Mouse (Mus musculus) heart, postnatal 36 days (tissue): ENCODE data around the gene Nbea. TPM values are rescaled to one million over a fixed set of nuclear protein-coding genes. Genes with fewer than 3 reads are reported as not detected.
"Not testable (repeated sequence)": the region's sequence is repeated elsewhere in the genome, so short reads cannot be mapped to it uniquely, and the experiment has no call there.

Source experiments
- DNase-seq, 2 experiments: peaks; one replicate each; pipeline ENCODE4 v3.0.0; 2021 to 2022
- intact Hi-C: fragments of 180-260 bp; cut with DNase I; formaldehyde crosslinking; loops from one replicate; pipeline ENCODE4 v1.15.1; 2025
- total RNA-seq, 2 experiments: library from RNA; stranded (reverse); gene quantifications; 2 replicates each; pipeline ENCODE4 v1.2.3; 2021

The Nbea gene
- total RNA-seq, 2 experiments from 2014 or later, result 14.3 to 14.7 TPM

DNA sequence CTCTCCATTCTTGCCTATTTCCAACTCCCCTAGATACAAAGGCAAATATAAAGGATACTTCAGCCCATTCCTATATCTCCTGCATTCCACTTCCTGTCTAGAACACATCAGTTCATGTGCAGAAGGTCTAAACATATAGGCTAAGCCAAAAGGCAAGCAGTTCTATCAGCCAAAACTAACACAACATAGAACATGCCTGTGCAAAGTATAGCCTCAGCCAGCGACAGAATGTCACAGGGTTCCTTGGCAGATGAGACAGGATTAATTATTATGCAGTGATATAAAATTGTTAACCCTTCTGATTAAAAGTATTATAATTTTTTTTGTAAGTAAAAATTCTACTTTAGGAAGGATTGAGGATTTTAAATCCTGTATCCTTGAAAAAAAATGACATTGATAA, 140.4 kb downstream of the Nbea start:
- DNase-seq, result no peak
- intact Hi-C loops, result no loop called here

DNA sequence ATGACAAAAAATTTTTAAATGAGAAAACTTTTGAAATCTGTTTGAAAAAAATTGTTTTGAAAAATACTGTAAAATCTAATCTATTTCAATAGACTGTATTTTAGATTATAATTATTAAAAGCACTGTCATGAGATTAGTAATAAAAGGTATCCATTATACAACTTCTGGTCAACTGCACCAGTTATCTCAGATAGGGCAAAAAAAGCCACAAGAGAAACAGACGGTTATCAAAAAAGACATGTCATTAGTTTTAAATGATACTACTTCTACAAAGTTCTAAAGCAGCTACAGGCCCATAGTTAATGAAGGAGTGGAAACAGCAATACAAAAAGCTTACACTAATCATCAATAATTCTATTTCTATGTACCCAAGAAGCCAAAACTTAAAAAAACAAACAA, 144.0 kb downstream of the Nbea start:
- intact Hi-C loops, result no loop called here
- no peak for DNase-seq

DNA sequence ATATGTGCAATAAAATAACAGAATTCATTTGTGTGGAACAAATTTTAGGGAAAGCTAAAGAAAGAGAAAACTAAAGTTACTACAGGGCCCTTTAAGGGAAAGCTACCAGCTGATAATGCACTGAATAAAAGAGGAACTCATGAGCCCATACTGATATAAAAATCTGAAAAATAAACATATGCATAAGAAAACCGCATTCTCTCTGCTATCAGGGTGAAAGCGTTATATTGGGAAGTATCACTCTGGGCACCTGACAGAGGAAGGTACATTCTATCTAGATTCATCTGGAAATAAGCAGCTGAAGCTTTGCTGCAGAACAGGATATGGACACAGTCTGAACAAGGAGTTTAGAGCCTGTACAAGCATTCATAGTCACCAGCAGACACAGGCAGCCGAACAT, 148.9 kb downstream of the Nbea start:
- intact Hi-C loops, result no loop called here

DNA sequence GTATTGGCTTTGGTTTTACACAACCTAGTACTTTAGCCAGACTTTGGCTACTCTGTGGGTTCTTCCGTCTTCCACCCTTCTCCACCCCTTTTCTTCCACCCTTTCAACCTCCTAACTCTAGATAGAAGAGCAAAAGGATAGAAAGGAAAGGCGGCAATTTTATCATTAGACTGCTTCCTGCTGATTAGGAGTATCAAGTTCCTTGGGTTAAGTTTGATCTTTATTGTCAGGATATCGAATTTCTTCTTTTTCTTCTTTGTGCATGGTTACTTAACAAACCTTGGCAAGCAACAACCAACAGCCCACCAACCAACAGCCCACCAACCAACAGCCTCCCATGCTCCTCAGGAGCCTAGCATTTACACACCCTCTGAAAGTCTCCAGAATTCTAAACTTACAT, 165.0 kb downstream of the Nbea start:
- intact Hi-C loops, result no loop called here
- no peak for DNase-seq

More for the DNA sequence above, 148.9 kb downstream of the Nbea start:
- no peak for DNase-seq

DNA sequence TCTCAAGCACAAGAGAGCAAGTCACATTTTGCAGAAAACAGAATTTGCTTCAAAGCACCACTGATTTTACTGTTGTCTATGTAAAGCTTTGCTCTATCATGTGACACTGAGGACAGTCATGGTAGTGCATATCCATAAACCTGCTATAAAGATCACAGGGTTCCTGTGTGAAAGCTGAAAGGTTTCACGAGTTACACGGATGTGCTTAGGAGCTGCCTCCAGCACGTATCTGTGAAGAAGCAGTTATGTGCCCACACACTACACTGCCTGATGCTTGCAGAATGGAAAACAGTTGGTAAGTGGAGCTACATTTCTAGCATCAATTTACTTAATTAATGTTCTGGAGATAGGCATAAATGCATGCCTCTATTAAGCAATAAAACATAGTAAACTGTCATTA, 172.4 kb downstream of the Nbea start:
- intact Hi-C loops, result no loop called here
- DNase-seq, result no peak

DNA sequence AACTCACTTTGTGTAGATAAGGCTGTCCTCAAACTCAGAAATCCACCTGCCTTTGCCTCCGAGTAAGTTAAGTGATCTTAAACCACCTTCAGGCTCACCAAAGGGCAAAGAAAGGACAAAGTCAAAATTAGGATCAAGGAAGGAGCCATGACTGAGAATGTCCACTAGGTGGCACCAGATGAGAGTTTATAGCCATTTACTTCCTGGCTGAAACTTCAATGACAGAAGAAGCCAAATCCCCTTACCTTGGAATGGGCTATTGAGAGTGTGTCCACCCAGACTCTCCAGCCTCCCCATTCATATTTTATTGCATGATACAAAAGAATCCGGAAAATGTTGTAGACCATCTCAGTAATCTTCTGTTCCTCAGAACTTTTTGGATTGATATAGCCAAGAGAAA, 175.5 kb downstream of the Nbea start:
- peak; percentile 15 to 35 for DNase-seq
- intact Hi-C loops, result loop anchor here (2.0 to 10.0 kb wide), 3 partner anchors 633 to 1197 kb away; no protein-coding TSS in a partner anchor

DNA sequence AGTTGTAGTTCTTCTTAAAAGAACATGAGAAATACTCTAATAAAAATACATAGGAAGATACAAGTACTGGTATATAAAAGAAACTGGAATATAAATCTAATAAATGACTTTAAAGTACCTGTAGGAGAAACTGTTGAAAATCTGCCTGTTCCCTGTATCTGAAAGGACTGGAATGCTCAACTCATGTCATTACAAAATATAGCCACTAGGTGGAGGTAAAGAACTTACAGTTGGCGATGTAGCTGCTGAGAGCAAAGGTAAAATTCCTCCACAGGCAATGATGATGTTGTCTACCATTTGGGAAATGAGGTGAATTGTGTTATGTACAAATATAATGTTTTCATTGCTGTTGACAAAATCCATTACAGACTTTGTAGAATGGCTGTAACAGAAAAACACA, 183.2 kb downstream of the Nbea start:
- no peak for DNase-seq
- intact Hi-C loops, result loop anchor here (2.0 to 10.0 kb wide), 2 partner anchors 479 to 625 kb away; no protein-coding TSS in a partner anchor

DNA sequence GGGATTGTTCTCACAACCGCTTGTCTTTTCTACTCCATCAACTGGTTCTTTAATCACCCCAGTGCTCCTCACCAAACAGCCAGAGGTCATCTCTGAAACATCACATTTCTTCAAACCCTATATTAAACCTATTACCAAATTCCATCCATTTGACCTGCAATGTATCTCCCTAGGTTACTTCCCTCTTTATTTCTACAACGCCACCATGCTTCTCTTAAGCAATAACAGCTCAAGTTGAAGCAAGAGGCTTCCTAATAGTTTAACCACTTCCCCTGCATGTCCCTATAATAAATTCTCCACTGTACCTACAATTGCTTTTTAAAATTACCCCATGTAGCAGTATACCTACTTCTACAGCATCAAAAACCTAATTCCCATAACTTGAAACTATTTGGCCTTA, 205.1 kb downstream of the Nbea start:
- DNase-seq, result no peak
- intact Hi-C loops, result no loop called here

DNA sequence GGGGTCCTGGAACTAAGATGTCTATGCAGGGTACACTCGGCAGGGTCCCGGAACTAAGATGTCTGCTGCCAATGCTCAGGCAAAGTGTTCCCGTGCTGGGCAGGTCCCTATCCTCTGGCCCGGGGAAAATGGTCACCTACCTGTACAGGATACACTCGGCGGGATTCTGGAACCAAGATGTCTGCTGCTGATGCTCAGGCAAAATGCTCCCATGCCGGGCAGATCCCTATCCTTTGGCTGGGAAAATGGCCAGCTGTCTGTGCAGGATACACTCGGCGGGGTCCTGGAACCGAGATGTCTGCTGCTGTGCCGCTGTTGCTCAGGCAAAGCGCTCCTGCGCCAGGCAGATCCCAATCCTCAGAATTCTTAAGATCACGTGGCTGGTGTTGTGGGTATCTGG, 206.5 kb downstream of the Nbea start:
- DNase-seq, intact Hi-C loops: not testable (repeated sequence)

DNA sequence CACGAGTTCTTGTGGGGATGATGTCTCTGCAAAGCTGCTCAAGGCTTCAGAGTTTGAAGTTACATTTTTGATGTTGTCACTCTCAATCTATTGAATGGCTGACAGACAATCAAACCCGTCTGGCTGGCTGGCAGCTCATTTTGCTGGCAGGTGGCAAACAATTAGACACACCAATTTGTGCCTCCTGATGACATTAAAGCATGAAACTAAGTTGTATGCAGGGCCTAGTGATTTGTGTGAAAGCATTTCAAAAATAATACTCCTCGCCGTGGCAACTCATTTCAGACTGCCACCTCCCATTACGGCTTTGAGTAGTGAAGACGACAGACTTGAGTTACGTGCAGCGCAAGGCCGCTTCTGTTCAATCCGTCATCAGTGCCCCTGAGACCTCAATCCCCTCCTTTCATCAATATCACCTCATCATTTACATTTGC, 217.8 kb downstream of the Nbea start:
- no peak for DNase-seq
- intact Hi-C loops, result no loop called here

DNA sequence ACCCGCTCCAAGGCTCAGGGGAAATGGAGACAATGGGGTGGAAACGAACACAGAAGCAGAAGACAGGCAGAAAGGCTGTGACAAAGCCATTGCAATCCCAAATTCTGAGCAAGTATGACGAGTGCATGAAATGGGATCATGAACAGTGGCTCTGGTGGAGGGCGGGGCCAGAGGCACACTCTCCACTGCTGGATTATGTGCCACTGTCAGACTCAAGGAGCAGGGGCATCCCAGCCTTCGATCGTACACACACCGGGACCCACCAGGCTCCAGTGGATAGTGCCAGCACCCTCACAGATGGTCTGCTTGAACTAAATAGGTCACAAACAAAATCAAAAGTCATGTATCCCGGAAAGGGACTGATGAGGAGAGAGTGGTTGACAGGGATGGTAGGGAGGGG, 220.5 kb downstream of the Nbea start:
- intact Hi-C loops, result no loop called here
- DNase-seq, result no peak

DNA sequence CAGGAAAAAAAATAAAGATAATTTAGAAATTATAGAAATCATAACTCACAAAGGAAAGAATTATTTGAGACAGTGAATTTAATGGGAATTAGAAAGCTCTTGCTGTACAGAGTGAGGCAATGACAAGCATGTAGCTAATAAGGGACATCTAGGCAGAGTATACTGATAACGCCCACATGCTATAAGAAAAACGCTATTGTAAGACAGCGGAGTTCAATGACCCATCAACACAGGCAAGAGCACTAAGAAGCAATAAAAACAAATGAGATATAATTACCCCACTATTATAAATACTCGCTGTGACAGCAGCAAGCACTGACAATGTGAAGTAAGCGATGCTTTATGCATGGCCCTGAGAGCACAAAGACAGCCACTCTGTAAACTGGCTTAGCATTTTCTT, 233.5 kb downstream of the Nbea start:
- DNase-seq, result no peak
- intact Hi-C loops, result no loop called here

DNA sequence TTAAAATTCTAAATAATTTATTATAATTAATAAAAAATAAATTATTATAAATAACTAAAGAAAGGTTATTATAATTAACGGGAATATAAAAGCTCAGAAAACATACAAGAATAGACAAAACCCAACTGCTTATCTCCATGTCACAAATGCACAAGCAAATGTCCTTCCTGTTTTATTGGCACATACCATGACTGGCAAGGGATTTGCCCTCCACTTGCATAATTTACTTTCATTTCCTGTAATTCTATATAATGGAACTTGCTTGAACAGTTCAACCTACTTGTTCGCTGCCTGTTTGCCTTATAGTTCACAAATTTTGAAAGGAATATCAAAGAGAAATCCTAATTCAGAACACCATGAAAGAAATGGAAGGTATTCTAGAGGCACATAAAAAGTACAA, 234.4 kb downstream of the Nbea start:
- no peak for DNase-seq
- intact Hi-C loops, result no loop called here

DNA sequence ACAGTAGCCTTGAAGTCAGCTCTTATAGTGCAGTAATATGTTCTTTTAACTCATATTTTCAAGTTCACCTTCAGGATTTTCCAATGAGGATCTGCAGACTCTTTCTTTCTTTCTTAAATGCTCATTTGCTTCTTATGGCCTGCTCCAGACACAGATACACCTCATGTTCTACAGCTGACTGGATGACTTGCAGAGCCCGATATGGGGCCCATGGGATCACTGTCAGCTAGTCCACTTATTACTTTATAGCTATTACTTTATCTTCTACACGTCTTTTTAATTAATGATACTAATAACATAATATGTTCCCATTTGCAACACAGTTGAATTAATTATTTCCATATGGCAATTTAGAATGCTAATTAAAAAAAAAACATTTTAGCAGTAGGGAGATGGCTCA, 256.2 kb downstream of the Nbea start:
- DNase-seq, result no peak
- intact Hi-C loops, result no loop called here

DNA sequence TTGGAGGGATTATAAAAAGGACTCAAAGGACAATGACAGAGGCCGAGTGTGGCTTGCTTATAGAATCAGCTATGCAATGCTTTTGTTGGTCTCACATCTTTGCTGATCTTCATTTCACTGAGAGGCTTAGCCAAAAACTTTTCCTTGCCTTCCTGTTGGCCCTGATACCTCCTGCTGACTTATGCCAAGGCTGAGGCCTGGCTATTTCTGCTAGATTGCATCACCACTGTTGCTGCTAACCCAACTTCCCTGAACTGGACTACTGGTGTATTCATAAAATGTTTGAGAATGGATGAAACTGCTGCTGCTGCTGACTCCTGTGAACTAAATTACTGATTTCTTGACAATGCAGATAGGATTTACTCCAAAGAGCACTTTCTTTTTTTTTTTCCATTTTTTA, 274.2 kb downstream of the Nbea start:
- peak in 1 of 2 experiments; percentile 5 for DNase-seq
- intact Hi-C loops, result no loop called here

DNA sequence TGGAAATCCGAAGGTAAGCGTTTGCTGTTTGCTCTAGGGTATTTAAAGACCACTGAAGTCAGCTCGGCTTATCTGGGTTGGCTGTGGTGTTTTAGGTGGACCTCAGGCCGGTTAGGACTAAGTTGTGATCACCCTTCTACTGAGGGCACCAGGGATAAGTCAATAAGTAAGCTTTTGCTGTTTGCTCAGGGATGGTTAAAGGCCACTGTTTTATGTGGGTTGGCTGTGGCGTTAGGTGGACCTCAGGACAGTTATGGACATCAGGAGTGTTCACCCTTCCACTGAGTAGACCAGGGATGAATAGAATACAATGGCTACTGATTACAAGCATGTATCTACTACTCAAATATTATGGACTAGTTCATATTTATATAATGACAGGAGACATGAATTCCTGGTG, 292.9 kb downstream of the Nbea start:
- intact Hi-C loops, result no loop called here
- DNase-seq, result no peak

DNA sequence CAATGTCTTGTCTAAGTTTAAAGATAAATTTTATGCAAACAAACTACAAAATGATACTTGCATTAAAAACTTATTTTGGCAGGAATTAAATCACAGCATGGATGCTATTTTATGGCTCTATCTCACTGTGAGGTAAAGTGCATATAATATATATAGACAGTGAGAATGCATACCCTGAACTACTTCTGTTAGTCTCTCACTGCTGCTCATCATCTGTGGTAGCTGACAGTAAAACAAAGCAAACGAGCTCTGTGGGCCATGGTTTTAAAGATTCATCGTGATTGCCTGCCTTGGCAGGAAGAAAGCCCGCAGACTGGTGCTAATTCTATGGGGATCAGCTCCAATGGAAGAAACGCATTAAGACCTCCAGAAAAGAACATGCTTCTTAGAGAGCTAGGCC, 294.3 kb downstream of the Nbea start:
- intact Hi-C loops, result no loop called here
- DNase-seq, result no peak

DNA sequence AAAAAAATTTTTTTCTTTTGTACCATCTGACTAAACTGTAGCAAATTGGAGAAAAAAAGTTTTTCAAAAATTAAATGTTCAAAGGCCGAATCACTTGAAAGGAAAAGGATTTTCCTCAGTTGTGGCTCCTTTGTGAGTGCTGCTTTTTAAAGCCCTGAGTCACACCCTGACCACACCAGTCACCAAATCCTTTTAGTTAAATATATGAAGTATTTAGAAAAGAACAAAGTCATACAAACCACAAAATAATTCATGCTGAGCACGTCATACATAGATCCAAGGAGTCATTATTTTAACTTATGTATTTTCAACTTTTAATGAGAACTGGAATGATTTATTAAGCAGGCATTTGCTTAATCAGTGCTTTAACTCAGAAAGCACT, 295.7 kb downstream of the Nbea start:
- DNase-seq, result no peak
- intact Hi-C loops, result no loop called here

DNA sequence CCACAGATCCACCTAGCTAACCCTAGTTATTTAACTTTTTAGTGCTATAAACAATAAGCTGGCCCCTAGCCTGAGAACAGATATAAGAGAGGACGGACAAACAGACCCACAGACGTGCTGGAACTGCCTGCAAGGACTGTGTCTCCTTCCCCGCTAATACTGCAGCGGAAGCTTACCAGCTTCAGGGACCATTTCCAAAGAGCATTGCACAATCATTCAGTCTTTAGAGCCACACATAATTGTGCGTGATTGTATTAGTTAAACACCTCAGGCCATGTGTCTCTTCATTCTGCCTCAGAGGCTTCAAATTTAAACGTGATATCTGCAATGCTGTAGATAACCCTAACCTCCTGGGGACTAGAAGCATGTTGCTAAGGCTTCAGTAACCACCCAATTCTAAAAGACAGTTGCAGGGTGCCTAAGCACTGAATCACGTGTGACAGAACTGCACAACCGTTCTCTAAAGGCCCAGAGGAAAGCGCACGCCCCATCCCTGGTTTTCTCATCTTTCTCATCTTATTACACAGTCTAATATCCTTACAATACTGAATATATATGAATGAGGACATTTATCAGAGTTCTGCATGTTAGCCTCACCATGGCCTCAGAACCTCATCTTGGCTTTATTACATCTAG, 296.2 kb downstream of the Nbea start:
- DNase-seq, result peak; percentile 6 to 25
- intact Hi-C loops, result no loop called here

DNA sequence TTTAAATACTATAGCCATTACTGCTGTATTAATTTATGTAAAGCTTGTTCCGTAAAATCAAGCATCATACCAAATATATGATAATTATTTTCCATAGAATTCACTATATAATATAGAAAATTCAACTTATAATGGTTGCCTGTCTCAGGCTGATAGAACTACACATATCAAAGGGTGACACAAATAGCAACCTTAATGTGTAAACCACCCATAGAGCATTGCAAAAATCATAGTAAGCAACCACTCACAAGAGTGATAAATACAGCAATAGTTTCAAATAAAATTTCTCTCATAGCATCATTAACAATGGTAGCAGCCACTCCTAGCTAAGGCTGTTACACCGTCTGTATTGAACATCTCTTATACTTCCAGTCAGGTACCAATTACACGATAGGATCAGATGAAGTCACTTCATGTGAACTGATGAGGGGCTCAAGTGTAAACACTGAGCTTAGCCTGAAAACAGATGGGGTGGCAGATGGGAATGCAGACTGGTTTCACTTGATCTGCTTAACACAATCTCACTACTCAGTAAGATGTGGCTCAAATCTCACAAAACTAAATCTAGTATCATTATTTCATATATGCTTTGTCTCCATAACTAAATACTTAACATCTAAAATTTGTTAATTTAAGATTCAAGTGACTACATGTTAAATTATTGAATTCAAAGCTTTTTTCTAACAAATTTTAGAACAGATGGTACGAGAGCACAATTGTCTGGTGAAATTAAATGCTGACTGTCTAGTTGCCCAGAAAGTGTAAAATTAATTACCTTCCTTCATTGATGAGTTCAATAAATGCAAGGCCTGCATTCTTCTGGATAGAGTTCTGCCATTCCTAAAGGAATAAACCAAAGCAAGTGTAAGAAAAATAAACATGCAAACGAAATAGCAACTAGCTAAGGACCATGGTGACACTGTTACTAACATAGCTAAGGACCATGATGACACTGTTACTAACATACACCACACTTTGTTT, 310.3 kb downstream of the Nbea start:
- no peak for DNase-seq
- intact Hi-C loops, result no loop called here

DNA sequence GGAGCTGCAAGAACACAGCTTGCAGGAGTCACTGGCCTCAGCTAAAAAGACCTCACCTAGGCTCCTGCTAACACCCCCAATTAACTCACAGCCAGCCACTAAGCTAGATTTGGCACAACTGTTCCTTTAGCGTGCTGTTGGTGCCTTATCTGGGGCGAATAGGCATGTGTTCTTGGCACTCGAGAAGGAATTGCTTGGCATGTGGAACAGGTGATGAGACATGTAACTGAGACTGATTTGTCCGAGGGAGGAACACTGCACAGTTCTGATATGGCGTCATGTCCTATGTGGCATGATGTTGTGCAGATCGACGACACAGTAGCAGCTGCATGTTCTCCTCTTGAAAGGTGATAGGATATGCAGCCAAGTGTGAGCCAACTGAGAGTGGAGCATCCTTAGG, 331.0 kb downstream of the Nbea start:
- intact Hi-C loops, result no loop called here
- peak; percentile 10 for DNase-seq

DNA sequence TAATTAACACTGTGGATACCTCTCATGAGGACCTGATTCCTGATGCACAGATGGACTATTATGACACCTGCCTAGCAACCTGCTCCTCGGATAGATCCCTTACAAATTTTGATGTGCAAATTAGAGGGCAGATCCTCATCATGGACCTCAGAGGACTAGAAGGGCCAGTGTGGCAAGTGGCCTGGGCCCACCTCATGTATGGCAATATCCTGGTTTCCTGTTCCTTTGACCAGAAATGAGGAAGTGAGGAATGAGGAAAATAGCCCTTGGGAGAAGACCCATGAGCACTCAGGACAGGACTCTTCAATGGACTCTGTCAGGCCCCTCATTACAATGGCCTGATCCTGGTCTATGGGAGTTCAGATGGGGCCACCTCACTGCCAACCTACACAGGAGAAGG, 336.4 kb downstream of the Nbea start:
- DNase-seq, result no peak
- intact Hi-C loops, result no loop called here
